Mouse (Mus musculus) liver, adult 2 months (tissue): Measurements from ENCODE around the gene Stmn1.

ENCODE experiments used
- CTCF ChIP-seq: fragments of 200-500 bp; IDR thresholded peaks from 2 replicates; pipeline ENCODE4 v1.5.1; 2011; ENCODE audit warnings: low read depth, low read length, control low read depth
- POLR2A ChIP-seq: fragments of 200-500 bp; IDR thresholded peaks from 2 replicates; pipeline ENCODE4 v1.6.1; 2011; ENCODE audit warnings: low read length, control low read depth; ENCODE audit not compliant: insufficient read depth; ENCODE audit errors: extremely low read depth

GRCm38 (mm10) chr4:134478031-134478430, 9.9 kb downstream of the Stmn1 start:
- peak; percentile 100 for TF ChIP-seq CTCF
- TF ChIP-seq POLR2A: no peak
